Mouse (Mus musculus): ENCODE data around the gene Kdm7a. TPM values are rescaled to one million over a fixed set of nuclear protein-coding genes. Genes with fewer than 3 reads are reported as not detected.

Kdm7a gene
- polyA plus RNA-seq (2012) = 0.55 TPM in 2 replicates

DNA sequence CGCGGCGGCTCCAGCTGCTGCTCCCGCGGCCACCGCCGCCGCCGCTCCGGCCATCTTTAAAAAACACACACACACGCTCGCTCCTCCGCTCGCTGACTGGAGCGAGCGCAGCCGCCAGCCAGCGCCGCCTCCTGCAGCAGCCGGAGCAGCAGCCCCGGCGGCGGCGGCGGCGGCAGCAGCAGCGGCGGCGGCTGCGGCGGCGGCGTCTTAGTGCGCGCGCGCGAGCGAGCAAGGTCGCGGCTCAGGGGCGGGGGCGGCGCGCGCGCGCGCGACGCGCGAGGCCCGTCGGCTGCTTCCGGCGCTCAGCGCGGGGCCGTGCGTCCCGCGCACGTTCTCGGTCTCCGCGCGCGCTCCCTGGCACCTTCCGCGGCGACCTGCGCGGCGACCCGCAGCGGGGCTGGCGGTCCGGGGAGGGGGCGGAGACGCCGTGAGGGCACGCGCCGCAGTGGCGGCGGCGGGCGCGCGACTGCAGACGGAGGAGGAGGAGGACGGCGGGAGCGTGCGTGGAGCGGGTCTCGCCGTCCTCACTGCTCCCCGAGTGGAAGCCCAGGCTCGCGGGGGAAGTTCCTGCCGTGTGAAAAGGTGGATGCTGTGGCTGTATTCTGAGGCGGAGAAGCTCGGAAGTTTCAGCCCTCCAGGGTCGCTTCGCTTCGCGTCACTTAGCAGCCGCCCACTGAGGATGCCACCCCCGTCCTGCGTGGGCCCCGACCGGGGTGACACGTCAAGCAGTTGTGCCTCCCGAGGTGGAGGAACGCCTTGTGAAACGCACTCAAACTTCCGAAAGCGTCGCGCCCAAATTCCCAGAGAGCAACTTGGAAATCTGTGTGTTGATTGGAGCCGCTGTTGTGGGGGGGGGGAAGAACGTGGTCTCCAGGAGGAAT is at the start of gene Kdm7a:
TSS of gene Kdm7a (minus strand) at position 209 of the 881 bp plus-strand sequence.
- no peak for TF ChIP-seq GATA1 (IDR thresholded peaks at IDR 0.05; ENCODE audit: low read length)

DNA sequence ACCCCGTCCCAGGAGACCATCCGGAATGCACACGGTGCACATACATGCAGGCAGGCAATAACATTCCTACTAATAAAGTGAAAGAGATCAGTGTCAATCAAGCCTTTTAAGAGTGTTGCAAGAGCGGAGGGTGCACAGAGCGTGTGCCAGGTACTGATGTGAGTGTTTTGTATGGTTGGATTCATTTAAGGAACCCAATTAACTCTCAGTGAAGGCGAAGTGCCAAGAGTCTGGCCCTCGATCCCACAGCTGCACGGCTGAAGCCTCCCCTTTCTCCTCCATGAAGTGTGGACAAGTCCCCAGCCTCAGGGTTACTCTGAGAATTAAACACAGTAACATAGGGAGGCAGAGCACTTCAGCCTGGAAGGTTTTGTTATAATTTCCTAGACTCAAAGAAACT is 48.7 kb upstream of the Kdm7a start:
- TF ChIP-seq GATA1 (IDR thresholded peaks at IDR 0.05; ENCODE audit: low read length) = no peak

DNA sequence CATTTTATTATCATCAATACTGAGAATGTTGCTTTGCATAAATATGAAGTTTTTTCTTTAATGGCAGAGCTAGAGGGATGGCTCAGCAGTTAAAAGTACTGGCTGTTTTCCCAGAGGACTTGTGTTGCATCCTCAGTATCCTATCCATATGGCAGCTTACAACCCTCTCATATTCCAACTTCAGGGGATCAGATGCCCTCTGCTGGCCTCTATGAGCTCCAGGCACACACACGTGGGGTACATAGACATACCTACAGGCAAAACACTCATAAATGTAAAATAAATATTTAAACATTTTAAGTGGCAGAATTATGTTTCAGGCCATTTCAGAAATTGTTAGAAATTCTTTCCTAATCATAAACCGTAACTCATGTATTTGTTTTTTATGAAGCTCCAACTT is 43.5 kb upstream of the Kdm7a start:
- no peak for TF ChIP-seq GATA1 (IDR thresholded peaks at IDR 0.05; ENCODE audit: low read length)

DNA sequence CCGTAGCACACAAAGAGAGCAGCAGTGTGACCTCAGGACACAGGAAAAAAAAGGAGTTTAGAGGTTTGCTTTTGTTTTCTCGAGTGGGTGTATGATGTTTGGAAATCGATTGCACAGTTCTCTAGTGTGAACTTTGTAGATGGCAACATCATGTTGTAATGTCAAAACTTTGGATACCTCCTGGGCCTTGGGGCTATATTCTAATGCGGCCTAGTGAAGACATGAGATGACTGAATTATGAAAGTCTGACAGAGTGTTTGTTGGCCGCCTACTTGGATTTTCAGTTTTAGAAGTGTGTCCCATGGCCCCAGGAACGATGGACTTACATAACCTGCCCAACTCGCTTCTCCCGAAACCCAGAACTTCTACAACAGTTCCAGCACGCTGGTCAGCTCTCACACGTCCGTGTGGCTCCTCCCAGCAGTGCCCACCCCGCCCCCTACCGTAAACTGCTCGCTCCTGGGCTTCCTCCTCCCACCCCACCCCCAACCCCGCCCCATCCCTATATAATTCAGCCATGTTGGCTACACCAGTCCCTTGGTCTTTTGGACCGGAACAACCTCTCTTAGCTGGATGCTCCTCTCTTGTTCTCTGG is 42.7 kb upstream of the Kdm7a start:
- TF ChIP-seq GATA1 (IDR thresholded peaks at IDR 0.05; ENCODE audit: low read length) = no peak

DNA sequence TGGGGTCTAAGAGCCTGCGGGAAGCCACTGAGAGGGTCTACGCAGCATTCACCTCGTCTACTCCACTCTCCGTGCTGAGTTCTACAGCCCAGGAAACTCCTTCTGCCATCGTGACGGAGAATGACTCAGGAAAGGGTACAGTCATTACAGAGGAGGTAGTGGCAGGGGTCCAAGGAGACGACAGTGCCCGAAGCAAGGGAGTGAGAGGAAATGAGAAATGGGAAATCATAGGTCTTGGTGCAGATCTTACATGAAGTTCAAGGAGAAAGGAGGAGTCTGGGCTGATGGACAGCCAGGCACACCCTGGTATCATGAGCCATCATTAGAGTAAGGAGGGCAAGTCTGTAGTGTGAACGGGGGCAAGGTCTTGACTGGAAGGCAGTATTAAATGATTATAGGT is 37.5 kb upstream of the Kdm7a start:
- TF ChIP-seq GATA1 (IDR thresholded peaks at IDR 0.05; ENCODE audit: low read length) = no peak

DNA sequence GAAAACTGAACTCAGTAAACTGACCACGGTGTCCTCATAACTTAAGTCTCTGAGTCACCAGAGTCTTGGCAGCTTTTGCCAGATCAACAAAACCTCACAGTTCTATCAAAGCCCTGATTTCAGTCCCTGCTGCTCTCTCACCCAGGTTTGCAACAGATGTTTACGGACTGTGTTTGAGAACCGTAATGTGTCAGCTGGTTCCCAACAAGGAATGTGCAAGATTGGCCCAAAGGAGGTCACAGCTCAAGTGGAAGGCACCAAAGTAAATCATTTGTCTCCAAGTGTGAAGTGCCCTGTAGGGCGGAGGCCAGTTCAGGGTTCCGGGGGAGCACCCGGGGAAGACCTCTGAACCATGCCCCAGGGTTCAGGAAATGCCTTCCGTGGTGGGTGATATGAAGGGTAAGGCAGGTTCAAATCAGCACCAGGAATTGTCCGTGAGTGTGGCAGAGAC is 36.9 kb upstream of the Kdm7a start:
- no peak for TF ChIP-seq GATA1 (IDR thresholded peaks at IDR 0.05; ENCODE audit: low read length)

DNA sequence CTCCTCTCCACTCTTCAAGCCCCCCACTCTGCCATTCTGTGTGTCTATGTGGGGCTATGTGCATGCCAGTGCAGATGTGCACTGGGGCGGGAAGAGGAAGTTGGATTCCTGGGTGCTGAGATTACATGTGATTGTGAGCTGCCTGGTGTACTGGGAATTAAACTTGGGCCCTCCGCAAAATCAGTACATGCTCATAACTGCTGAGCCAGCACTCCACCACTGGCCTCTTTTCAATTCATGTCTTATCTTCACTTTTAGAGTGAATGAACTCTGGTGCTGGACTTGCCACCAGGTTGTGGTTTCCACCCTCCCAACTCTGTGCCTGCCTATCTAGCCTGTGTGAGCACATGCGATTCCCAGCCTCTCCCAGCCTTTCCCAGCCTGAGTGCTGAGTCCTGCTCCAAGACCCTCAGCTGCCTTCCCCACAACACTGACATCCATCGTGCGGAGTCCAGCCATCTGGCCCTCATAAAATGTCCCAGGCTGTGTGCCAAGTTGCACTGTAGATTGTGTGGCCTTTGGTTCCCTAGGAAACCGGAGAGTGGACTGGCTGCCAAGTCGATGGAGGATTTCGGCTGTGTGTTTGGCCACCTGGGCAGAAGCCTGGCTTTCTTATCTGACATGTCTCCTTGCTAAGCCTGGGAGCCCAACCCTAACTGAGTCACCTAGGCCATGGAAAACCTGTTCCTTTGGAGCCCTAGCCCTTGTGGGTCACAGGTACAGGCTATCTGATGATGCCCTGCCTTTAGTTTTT is 36.3 kb upstream of the Kdm7a start:
- TF ChIP-seq GATA1 (IDR thresholded peaks at IDR 0.05; ENCODE audit: low read length) = no peak

DNA sequence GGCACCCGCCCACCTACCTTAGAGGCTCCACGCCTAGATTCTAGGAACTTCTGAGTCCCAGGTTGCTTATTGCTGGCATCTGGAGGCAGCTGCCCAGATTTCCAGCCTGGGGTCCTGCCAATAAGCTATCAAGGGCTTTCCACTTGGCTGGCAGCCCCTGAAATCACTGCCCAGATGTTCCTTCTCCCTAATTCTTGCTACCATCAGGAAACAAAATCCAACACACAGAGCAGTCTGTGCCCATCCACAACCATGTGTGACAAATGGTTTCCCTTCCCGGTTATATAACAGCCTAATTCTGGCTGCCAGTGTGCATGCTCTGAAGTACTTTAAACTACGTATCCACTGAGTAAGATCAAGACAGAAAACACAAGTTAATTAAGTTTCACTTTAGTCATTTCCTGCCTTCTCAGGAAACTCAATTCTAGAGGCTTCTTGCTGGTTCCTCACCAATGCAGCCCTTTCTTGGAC is 34.9 kb upstream of the Kdm7a start:
- no peak for TF ChIP-seq GATA1 (IDR thresholded peaks at IDR 0.05; ENCODE audit: low read length)

DNA sequence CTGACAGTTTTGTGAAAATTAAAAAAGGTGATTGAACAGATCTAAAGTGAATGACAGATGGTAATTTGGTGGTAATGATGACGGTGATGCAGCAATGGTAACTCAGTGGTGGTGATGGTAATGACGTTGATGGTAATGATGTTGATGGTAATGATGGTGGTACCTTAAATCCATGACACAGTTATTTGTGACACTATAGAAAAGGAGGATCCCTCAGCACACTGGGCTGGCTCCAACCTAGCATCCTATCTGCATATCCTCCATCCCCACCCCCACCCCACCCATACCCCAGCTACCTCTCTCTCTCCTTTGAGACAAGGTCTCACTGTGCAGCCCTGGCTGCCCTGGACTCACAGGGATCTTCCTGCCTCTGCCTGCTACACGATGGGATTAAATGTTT is 34.4 kb upstream of the Kdm7a start:
- no peak for TF ChIP-seq GATA1 (IDR thresholded peaks at IDR 0.05; ENCODE audit: low read length)

DNA sequence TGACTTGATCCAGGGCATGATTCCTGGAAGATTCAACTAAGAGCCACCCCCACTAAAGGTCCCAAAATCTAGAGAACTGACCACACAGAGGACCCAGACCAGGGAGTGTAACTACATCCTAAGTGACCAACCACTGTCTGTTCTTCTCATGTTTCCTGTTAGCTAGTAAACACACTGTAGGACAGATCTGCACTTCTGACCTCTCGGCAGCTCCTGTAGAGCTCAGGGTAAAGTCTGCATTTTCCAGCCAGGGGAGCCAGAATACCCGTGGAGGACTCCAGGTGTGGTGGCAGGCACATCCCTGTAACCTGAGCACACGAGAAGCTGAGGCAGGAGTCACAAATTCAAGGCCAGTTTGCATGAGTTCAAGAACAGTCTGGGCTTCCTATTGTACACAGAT is 31.3 kb upstream of the Kdm7a start:
- no peak for TF ChIP-seq GATA1 (IDR thresholded peaks at IDR 0.05; ENCODE audit: low read length)

DNA sequence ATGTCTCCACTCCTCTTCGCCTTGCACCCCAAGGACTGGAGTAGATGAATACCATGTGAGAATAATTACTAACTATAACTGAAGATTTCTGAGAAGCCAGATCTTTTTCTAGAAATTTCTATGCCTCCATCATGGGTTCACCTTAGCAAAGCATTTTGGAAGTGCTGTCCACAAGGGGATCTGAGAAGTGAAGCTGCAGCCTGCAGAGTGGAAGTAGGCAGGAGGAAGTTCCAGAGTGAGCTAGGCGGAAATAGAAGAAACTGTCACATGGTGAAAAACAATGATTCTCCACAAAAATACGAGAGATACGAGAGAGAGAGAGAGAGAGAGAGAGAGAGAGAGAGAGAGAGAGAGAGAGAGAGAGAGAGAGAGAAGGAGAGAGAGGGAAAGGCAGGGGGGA is 26.0 kb upstream of the Kdm7a start:
- TF ChIP-seq GATA1 (IDR thresholded peaks at IDR 0.05; ENCODE audit: low read length) = no peak

DNA sequence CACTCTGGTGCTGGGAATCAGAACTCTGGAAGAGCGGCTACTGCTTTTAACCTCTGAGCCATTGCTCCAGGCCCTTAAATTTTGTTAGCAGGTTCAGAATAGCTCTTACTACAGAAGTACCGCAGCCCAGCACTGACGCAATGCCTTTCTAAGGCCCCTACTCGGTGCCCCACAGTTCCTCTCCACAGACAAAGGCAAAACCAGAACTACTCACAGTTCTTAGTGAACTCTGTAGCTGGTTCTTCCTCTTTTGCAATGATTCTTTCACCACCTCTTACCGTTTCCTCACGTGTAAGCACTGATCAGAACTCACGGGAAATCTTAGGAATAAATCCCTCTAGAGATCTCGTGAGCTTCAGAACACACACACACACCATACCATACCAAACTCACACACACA is 24.1 kb upstream of the Kdm7a start:
- no peak for TF ChIP-seq GATA1 (IDR thresholded peaks at IDR 0.05; ENCODE audit: low read length)

DNA sequence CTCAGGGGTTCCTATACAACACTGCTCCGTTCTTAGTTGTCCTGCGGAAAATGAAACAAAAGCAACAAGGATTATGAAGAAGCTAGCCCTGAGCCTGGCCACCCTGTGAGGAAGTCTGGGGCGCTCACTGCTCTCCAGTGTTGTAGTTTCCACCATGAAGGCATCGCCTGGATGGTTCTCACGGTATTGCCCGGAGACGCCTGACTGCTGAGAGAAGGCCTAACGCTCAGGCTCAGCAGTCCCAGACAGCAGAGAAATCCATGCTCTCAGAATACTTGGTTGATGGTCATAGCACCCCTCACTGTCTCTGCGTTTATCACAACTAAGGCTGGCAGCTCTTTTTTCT is 20.0 kb upstream of the Kdm7a start:
- no peak for TF ChIP-seq GATA1 (IDR thresholded peaks at IDR 0.05; ENCODE audit: low read length)

DNA sequence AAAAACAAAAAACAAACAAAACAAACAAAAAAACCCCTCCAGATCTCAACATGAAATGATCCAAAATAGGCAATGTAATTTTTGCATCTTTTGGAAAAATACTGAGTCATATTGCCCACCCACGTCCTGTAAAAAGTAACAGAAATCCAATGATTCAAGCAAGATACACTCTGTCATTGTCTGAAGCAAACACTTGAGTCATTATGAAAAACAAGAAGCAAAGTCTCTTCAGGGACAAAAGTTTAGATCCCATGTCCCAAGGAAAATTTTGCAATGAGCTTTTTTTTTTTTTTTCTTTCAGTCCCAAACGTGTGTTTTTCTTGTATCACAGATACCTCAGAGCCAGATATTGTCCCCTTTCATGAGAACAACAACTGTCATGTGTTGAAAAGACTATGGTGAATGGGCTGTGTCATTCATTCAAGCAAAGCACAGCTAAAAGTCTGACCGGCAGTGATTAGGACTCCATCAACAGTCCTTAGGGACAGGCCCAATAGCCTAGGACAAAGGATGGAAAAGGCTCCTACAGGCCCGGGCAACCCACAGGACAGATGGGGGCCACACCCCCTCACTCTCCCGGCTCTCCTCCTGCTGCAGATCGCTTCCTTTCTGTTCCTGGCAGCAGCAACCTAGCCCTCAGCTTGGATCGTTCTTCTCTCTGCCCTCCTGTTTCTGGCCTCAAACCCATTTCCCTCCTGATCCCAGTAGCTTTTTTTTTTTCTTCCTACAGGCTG is 19.5 kb upstream of the Kdm7a start:
- TF ChIP-seq GATA1 (IDR thresholded peaks at IDR 0.05; ENCODE audit: low read length) = no peak

DNA sequence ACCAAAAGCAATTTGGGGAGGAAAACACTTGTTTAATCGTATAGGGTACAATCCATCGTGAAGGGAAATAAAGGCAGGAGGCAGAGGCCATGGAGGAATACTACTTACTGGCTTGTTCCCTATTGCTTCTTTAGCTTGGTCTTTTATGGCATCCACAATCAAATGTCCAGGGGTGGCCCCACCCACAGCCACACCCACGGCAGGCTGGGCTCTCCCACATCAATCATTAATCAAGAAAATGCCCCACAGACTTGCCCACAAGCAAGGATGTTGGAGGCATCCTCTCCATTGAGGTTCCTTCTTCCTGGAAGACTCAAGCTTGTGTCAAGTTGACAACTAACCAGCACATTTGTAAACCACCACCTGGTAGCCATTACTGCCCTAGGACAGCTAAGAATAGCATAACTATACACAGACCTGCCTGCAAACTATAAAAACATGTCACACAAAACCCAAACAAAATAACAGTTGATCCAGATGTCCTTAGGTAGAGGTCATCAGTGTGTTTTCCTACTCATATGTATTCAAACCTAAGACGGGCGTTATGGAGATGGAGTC is 16.8 kb upstream of the Kdm7a start:
- no peak for TF ChIP-seq GATA1 (IDR thresholded peaks at IDR 0.05; ENCODE audit: low read length)
